Mouse (Mus musculus) forebrain, embryonic 13.5 days (tissue): ENCODE data around the gene Spats2. TPM values are rescaled to one million over a fixed set of nuclear protein-coding genes. Genes with fewer than 3 reads are reported as not detected.

Experiments
- ATAC-seq: fragments of 200-750 bp; cut with Nextera tagmentation; 2 replicates; pipeline ENCODE4 v1.8.0; 2017
- H3K27ac ChIP-seq: fragments of 300-500 bp; sonication (generic); 2 replicates; pipeline ENCODE4 v1.5.1; 2015; ENCODE audit warnings: inconsistent platforms, mild to moderate bottlenecking, moderate library complexity
- H3K27me3 ChIP-seq: fragments of 300-500 bp; sonication (generic); 2 replicates; pipeline ENCODE4 v1.6.1; 2015; ENCODE audit warnings: mild to moderate bottlenecking, inconsistent platforms
- H3K36me3 ChIP-seq: fragments of 300-500 bp; sonication (generic); 2 replicates; pipeline ENCODE4 v1.6.1; 2015; ENCODE audit warnings: mild to moderate bottlenecking, inconsistent platforms; ENCODE audit not compliant: poor library complexity, severe bottlenecking
- H3K4me1 ChIP-seq: fragments of 300-500 bp; sonication (generic); 2 replicates; pipeline ENCODE4 v1.6.1; 2015; ENCODE audit warnings: inconsistent platforms
- H3K4me2 ChIP-seq: fragments of 300-500 bp; sonication (generic); 2 replicates; pipeline ENCODE4 v1.6.1; 2015; ENCODE audit warnings: inconsistent platforms, mild to moderate bottlenecking, moderate library complexity
- H3K4me3 ChIP-seq: fragments of 300-500 bp; sonication (generic); 2 replicates; pipeline ENCODE4 v1.5.1; 2015; ENCODE audit warnings: mild to moderate bottlenecking, inconsistent platforms
- H3K9ac ChIP-seq: fragments of 300-500 bp; sonication (generic); 2 replicates; pipeline ENCODE4 v1.6.1; 2015; ENCODE audit warnings: mild to moderate bottlenecking, inconsistent platforms
- H3K9me3 ChIP-seq: fragments of 300-500 bp; sonication (generic); replicated peaks from 2 replicates; pipeline ENCODE4 v1.6.1; 2016; ENCODE audit warnings: inconsistent platforms
- WGBS: fragments of 180-500 bp; shearing (Covaris S2); methylation state at CpG from one replicate; pipeline ENCODE4 v1.1.7; 2015; 5-methylcytosine and 5-hydroxymethylcytosine counted together
- polyA plus RNA-seq: library from polyadenylated mRNA; unstranded; fragments of >200 nt; fragmentation: Nextera tagmentation; extraction: Ambion mirVana; gene quantifications from 2 replicates; pipeline ENCODE4 v1.2.1, GENCODE M21; 2015

Gene Spats2
- polyA plus RNA-seq, 1 experiment from 2014 or later = 46.2 TPM

DNA sequence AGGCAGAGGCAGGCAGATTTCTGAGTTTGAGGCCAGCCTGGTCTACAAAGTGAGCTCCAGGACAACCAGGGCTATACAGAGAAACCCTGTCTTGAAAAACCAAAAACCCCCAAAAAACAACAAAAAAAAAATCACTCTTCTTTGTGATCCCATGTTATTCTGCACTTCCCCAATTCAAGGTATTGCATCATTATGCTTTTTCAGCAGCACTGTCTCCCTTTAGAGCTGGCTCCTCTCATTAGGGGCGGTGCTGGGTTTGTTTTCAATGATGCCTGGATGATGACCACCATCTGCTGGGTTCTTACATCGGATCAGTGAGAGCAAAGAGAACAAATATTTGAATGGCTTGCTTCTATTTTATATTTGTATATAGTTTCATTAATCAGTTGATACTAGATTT is 3.1 kb upstream of the Spats2 start:
- ATAC-seq = no peak
- whole genome bisulfite sequencing = 80% methylated on average over 2 of the region's 2 CpGs
- Histone ChIP-seq H3K27me3 (no peaks in the 10 kb centered on the region), H3K27ac (no peak overlapping the region), H3K4me2 (no peak overlapping the region), H3K36me3 (no peaks in the 10 kb centered on the region), H3K9me3 (no peaks in the 10 kb centered on the region), H3K4me3 (no peak overlapping the region), H3K9ac (no peak overlapping the region), H3K4me1 (peaks cover 6% of the 10 kb centered on the region)

DNA sequence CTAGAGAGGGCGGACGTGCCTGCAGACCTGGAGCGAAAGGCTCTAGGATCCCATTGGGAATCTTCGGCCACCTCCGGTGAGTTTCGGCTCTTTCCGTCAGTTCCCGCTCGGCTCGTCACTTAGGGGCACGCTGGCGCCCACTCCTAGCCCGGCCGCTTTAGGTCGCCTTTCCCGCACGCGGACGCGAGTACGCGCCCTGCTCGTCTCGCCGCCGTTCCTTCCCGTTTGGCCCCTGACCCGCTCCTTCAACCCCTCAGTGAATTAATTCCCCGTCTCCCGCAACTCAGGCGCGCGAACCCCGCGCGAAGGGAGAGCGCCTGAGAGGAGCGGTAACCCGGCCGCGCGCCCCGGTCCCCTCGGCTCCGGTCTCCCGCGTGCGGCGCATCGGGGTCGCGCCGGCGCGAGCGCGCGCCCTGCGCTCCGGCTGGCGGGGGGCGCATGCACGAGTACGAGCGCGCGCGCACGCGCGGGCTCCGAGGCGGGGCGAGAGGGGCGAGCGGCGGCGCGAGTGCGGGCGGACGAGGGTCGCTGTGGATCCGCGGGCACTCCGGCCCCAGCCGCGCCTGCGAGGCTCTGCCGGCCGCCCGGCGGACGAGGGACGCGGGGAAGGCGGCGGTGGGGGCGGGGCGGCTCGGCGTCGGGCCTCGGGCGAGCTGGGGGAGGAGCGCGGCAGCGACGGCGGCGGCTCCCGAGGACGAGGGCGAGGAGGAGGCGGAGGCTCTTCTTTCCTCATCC is 532 bp downstream of the Spats2 start:
- ATAC-seq = peak; percentile 93
- H3K4me3 ChIP-seq = peak overlapping the region; percentile 82
- H3K27ac ChIP-seq = peak overlapping the region; percentile 96
- H3K4me1 ChIP-seq = peaks cover 39% of the 10 kb centered on the region
- WGBS = under 1% methylated on average over 76 of the region's 115 CpGs
- peak overlapping the region; percentile 76 for H3K4me2 ChIP-seq
- no peaks in the 10 kb centered on the region for H3K9me3 ChIP-seq
- H3K9ac ChIP-seq = peak overlapping the region; percentile 89
- no peaks in the 10 kb centered on the region for H3K27me3 ChIP-seq
- no peaks in the 10 kb centered on the region for H3K36me3 ChIP-seq

DNA sequence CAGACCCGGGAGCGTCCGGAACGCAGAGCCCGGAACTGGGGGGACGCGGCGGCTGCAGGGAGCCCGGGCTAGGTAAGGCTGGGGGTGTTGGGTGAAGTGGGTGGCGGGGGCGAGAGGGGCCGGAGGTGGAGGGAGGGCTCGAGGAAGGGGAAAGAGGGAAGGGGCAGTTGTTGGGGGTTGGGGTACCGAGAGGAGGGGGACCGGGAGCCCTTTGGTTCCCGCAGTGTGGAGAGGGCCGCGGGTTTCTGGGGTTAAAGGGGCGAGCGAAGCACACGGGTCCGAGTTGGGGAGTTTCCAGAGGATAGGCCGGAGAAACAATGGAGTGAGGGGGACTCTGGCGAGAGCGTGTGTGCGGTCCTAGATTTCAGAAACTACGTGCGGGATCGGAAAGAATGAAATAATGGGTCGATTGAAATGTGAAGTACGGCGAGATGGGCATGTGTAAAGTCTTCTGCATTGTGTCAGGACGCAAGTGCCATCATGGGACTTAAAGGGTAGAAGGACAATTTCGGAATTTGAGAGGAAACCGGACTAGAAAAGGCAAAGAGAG is 1.2 kb downstream of the Spats2 start:
- H3K4me1 ChIP-seq = peaks cover 39% of the 10 kb centered on the region
- WGBS = under 1% methylated on average over 35 of the region's 35 CpGs

DNA sequence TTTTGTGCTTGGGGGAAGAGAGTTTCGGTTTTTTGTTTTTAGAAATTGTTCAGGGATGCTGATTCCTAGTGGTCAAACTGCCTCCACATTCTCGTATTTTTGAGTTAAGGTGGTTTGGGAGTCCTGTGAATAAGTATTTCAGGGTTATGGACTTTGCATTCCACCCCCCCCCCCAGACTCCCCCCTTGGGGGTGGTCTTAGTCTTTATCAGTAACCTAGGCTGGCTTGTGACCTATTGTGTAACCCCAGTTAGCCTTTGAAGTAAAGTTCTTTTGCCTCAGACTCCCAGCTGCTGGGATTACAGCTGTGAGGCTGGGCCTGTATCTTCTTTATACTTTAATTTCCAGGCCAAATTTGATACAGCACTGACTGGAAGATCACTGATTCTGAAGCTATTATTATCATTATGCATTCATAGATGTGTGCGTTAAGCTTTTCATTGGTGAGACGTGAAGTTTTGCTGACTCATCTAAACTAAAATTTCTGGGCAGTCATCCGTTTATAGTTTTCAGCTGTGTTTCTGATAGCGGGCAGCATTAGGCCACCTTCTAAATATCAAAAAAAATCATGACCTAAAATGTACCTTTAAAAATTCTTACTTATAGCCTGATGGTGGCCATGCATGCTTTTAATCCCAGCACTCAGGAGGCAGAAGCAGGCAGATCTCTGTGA is 2.3 kb downstream of the Spats2 start:
- Histone ChIP-seq H3K4me2 (peak overlapping the region; percentile 76), H3K9me3 (no peaks in the 10 kb centered on the region), H3K36me3 (peaks cover 5% of the 10 kb centered on the region; the same call in 1 of the 2 replicates), H3K4me1 (peaks cover 39% of the 10 kb centered on the region), H3K27ac (no peak overlapping the region), H3K9ac (peak overlapping the region; percentile 89), H3K4me3 (peak overlapping the region; percentile 82), H3K27me3 (no peaks in the 10 kb centered on the region)
- ATAC-seq = no peak
- 62% methylated on average over 6 of the region's 6 CpGs for WGBS

More for the DNA sequence above, 1.2 kb downstream of the Spats2 start:
- peaks cover 4% of the 10 kb centered on the region; the same call in 1 of the 2 replicates for H3K36me3 ChIP-seq
- H3K4me2 ChIP-seq = peak overlapping the region; percentile 76
- H3K27me3 ChIP-seq = no peaks in the 10 kb centered on the region
- peak overlapping the region; percentile 82 for H3K4me3 ChIP-seq
- peak overlapping the region; percentile 89 for H3K9ac ChIP-seq
- peak overlapping the region; percentile 96 for H3K27ac ChIP-seq
- H3K9me3 ChIP-seq = no peaks in the 10 kb centered on the region
- ATAC-seq = peak; percentile 46

DNA sequence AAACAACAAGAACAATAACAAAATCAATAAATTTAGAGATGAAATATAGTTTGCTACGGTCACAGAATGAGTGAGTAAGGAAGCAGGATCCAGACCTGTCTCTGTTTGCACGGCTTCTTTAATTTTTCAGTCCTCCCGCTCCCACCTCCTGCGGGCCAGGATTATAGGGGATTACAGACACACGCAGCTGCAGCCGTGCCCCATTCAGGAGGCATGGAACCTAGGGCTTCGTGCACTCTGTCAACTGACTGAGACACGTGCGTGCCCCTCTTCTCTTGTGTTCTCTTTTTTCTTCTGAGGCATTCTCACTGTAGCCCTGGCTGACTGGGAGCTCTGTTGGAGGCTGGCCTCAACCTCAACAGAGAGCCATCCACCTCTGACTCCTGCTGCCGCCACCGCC is 3.7 kb downstream of the Spats2 start:
- H3K4me2 ChIP-seq = peak overlapping the region; percentile 1; the same call in 1 of the 2 replicates
- no peaks in the 10 kb centered on the region for H3K27me3 ChIP-seq
- H3K4me1 ChIP-seq = peaks cover 39% of the 10 kb centered on the region
- no peak overlapping the region for H3K27ac ChIP-seq
- no peak for ATAC-seq
- H3K9ac ChIP-seq = 0 out of 2 replicates have a peak overlapping the region, but pooled peaks have one; percentile 14
- H3K36me3 ChIP-seq = peaks cover 5% of the 10 kb centered on the region; the same call in 1 of the 2 replicates
- no peaks in the 10 kb centered on the region for H3K9me3 ChIP-seq
- H3K4me3 ChIP-seq = no peak overlapping the region
- 33% methylated on average over 11 of the region's 11 CpGs for WGBS

DNA sequence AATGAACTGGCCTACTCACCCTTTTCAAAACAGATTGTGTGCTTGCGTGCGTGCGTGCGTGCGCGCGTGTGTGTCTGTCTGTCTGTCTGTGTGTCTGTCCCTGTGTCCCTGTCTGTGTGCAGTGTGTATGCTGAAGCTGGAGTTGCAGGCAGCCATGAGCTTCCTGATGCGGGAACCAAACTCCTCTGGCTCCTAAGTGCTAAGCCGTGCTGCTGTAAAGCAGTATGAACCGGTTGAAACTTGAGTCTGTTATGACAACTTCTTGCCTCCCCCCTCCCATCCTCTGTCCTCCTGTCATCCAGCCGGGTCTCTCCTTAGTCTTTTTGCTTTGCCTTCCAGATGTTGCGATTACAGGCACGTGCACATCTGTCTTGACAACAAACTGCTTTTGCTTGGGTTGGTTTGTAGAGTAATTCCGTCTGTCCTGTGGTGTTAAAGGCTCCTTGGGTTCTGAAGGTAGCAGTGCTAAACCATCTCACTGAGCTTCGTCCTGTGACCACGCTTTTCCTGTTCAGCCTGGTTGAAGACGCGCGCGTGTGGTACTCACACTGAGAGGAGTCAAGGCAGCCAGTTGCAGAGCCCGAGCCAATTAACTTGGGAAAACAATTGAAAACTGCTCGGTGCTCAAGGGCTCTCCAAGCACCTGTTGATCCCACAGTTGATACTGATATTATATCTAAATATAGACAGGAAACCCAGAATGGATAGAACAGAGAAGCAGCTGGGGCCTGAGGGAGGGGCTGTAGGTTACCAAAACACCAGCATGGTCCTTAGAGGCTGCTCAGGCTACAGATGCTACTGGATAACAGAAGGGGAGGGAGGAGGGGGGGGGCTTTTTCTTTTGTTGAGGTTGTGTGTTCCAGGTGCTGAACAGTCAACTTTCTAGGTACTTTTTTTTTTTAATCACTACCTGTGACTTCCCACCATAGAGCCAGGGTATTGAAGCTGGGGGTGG is 4.5 kb downstream of the Spats2 start:
- peak overlapping the region; percentile 1 for H3K4me2 ChIP-seq
- WGBS = 59% methylated on average over 22 of the region's 22 CpGs

DNA sequence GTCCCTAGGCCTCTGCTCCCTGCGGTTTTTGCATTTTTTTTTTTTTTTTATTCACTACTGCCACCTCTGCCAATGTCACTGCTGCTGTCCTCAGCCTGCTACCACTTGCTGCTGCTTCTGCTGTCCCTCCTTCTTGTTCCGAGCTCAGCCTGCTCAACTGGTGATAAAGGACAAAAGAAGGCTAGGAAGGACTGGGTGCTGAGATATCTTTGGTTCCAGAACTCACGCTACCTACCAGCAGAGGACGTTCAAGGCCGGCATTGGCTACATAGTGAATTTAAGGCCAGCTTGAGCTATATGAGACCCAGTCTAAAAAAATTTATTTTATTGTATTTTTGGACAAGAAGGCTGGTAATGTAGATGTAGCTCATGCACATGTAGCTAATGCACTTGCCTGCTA is 12.7 kb downstream of the Spats2 start:
- no peak for ATAC-seq
- no peak overlapping the region for H3K27ac ChIP-seq
- peaks cover 12% of the 10 kb centered on the region; the same call in 1 of the 2 replicates for H3K36me3 ChIP-seq
- H3K4me3 ChIP-seq = no peak overlapping the region
- H3K9ac ChIP-seq = no peak overlapping the region
- peaks cover 5% of the 10 kb centered on the region for H3K9me3 ChIP-seq
- H3K27me3 ChIP-seq = no peaks in the 10 kb centered on the region
- 92% methylated on average over 5 of the region's 5 CpGs for WGBS
- no peak overlapping the region for H3K4me2 ChIP-seq
- H3K4me1 ChIP-seq = 0 out of 2 replicates have a peak, but pooled peaks cover 3% of the 10 kb centered on the region

More for the DNA sequence above, 4.5 kb downstream of the Spats2 start:
- Histone ChIP-seq H3K27ac (no peak overlapping the region), H3K36me3 (peaks cover 5% of the 10 kb centered on the region; the same call in 1 of the 2 replicates), H3K27me3 (no peaks in the 10 kb centered on the region), H3K4me3 (no peak overlapping the region), H3K9me3 (no peaks in the 10 kb centered on the region), H3K4me1 (peaks cover 39% of the 10 kb centered on the region), H3K9ac (0 out of 2 replicates have a peak overlapping the region, but pooled peaks have one; percentile 14)
- no peak for ATAC-seq

DNA sequence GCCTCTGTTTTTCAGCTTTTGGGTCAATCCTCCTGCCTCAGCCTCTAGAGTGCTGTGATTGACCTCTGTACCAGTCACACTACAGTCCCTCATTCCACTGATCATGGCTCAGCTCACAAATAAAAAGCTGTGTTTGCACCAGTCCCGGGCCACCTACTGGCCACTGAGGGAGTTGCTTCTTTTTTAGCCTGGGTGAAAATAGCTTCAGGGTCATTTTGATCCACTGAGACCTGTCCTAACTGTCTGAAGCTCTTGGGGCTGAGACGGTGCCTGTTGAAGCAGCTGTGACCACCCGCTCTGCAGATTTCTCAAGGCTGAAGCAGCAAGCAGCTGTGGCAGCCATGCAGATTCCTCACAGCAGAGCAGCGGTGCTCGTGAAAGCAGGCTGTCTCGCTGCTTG is 14.0 kb downstream of the Spats2 start:
- H3K9me3 ChIP-seq = peaks cover 5% of the 10 kb centered on the region
- no peak overlapping the region for H3K27ac ChIP-seq
- no peak overlapping the region for H3K4me2 ChIP-seq
- H3K4me3 ChIP-seq = no peak overlapping the region
- peaks cover 12% of the 10 kb centered on the region; the same call in 1 of the 2 replicates for H3K36me3 ChIP-seq
- ATAC-seq = no peak
- H3K27me3 ChIP-seq = no peaks in the 10 kb centered on the region
- H3K4me1 ChIP-seq = 0 out of 2 replicates have a peak, but pooled peaks cover 3% of the 10 kb centered on the region
- H3K9ac ChIP-seq = no peak overlapping the region; the same call in 1 of the 2 replicates
- 68% methylated on average over 6 of the region's 6 CpGs for WGBS

DNA sequence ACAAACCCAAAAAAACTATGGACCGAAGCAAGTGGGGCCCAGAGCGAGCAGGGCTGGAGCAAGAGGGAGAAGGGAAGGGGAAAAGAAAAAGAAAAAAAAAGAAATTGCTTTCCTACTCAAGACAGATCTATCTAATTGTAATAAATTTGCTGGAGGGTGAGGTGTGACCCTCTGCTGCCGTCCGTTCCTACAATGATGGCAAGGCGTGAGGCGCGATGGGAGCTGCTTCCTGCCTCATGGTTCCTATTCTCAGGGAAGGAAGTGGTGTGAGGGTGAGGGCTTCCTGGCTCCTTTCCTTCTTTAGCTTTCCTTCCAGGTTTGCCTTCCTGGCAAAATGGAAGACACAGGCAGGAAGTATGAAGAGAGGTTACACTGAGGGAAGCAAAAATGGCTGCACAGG is 24.8 kb downstream of the Spats2 start:
- no peak overlapping the region for H3K4me2 ChIP-seq
- WGBS = 90% methylated on average over 7 of the region's 7 CpGs
- H3K36me3 ChIP-seq = peaks cover 68% of the 10 kb centered on the region
- H3K27me3 ChIP-seq = no peaks in the 10 kb centered on the region
- no peaks in the 10 kb centered on the region for H3K9me3 ChIP-seq
- H3K27ac ChIP-seq = no peak overlapping the region
- H3K9ac ChIP-seq = no peak overlapping the region
- ATAC-seq = no peak
- no peaks in the 10 kb centered on the region for H3K4me1 ChIP-seq
- H3K4me3 ChIP-seq = no peak overlapping the region

DNA sequence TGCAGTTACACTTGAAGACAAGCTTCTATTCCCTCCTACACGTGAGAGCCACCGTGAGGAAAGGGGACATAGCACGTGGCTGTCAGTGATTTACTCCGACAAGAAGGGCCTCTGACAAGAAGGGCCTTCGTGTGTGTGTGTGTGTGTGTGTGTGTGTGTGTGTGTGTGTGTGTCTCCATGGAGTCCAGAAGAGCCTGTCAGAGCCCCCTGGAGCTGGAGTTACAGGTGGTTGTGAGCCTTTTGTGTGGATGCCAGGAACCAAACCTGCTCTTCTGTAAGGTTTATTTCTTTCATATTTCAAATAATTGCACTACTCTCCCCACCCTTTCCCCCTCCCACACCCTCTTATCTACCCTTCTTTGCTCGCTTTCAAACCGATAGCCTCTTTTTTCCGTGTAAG is 25.6 kb downstream of the Spats2 start:
- no peak for ATAC-seq
- 85% methylated on average over 8 of the region's 8 CpGs for WGBS
- no peak overlapping the region for H3K4me3 ChIP-seq
- H3K27me3 ChIP-seq = no peaks in the 10 kb centered on the region
- no peak overlapping the region for H3K4me2 ChIP-seq
- H3K27ac ChIP-seq = no peak overlapping the region
- H3K9me3 ChIP-seq = no peaks in the 10 kb centered on the region
- no peaks in the 10 kb centered on the region for H3K4me1 ChIP-seq
- peaks cover 60% of the 10 kb centered on the region for H3K36me3 ChIP-seq
- no peak overlapping the region for H3K9ac ChIP-seq

DNA sequence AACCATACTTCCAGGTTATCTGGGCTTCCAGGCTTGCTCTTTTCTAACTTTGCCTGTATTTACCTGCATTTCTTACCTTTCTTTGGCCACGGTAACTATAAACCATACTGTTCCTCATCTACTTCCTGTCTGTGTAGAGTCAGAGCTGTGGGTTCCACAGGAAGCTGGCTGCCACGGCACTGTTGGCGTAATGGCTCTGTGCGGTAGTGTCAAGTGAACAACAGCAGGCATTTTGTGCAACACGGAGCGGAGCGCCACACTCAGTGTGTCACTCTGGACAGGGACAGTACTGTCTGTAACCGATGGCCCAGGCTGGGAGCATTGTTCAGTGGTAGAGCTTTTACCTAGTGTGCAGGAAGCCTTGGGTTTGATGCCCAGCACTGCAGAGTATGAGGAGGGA is 27.8 kb downstream of the Spats2 start:
- WGBS = 94% methylated on average over 8 of the region's 8 CpGs
- no peak overlapping the region for H3K27ac ChIP-seq
- H3K4me2 ChIP-seq = no peak overlapping the region
- H3K4me3 ChIP-seq = no peak overlapping the region
- no peaks in the 10 kb centered on the region for H3K4me1 ChIP-seq
- no peak for ATAC-seq
- H3K36me3 ChIP-seq = peaks cover 47% of the 10 kb centered on the region
- H3K27me3 ChIP-seq = no peaks in the 10 kb centered on the region
- H3K9me3 ChIP-seq = no peaks in the 10 kb centered on the region
- no peak overlapping the region for H3K9ac ChIP-seq
